Mouse (Mus musculus): ENCODE measurements around the gene BC017158. TPM values are rescaled to one million over a fixed set of nuclear protein-coding genes. Genes with fewer than 3 reads are reported as not detected.

The BC017158 gene
- polyA plus RNA-seq, 1 experiment from 2014 or later, result 12.6 TPM

Small RNA genes lying within 50 kb of the gene (microRNA-seq; reads per million reads assigned to microRNA genes)
- gene Mir3103, result 0.63 reads per million

Other genes starting within 250 kb of the BC017158 start
- 0.69 and 1.6 TPM in 2 replicates for gene Itgam, start 235.5 kb downstream of the BC017158 start, polyA plus RNA-seq (2015; fragmentation: Nextera tagmentation; extraction: Ambion mirVana)
- not detected in 2 replicates for gene Gm49368, start 235.5 kb downstream of the BC017158 start, polyA plus RNA-seq (2015; fragmentation: Nextera tagmentation; extraction: Ambion mirVana)
- 0.14 and 0.61 TPM in 2 replicates for gene Itgax, start 168.6 kb downstream of the BC017158 start, polyA plus RNA-seq (2015; fragmentation: Nextera tagmentation; extraction: Ambion mirVana)
- 0.20 TPM in 2 replicates for gene Itgad, start 143.8 kb downstream of the BC017158 start, polyA plus RNA-seq (2015; fragmentation: Nextera tagmentation; extraction: Ambion mirVana)
- gene Cox6a2, start 91.8 kb downstream of the BC017158 start, polyA plus RNA-seq (2015; fragmentation: Nextera tagmentation; extraction: Ambion mirVana), result 718 and 1,101 TPM in 2 replicates
- gene Armc5, start 60.8 kb downstream of the BC017158 start, polyA plus RNA-seq (2015; fragmentation: Nextera tagmentation; extraction: Ambion mirVana), result 11.5 and 14.9 TPM in 2 replicates
- gene 9130023H24Rik, start 60.1 kb downstream of the BC017158 start, polyA plus RNA-seq (2015; fragmentation: Nextera tagmentation; extraction: Ambion mirVana), result 5.8 and 6.1 TPM in 2 replicates
- 160 and 174 TPM in 2 replicates for gene Tgfb1i1, start 51.4 kb downstream of the BC017158 start, polyA plus RNA-seq (2015; fragmentation: Nextera tagmentation; extraction: Ambion mirVana)
- not detected in 2 replicates for gene Slc5a2, start 32.5 kb downstream of the BC017158 start, polyA plus RNA-seq (2015; fragmentation: Nextera tagmentation; extraction: Ambion mirVana)
- 8.3 and 11.8 TPM in 2 replicates for gene Rgs10, start 120.6 kb upstream of the BC017158 start, polyA plus RNA-seq (2015; fragmentation: Nextera tagmentation; extraction: Ambion mirVana)
- gene Tial1, start 163.5 kb upstream of the BC017158 start, polyA plus RNA-seq (2015; fragmentation: Nextera tagmentation; extraction: Ambion mirVana), result 16.0 and 17.1 TPM in 2 replicates
- 26.1 and 29.0 TPM in 2 replicates for gene Bag3, start 225.4 kb upstream of the BC017158 start, polyA plus RNA-seq (2015; fragmentation: Nextera tagmentation; extraction: Ambion mirVana)